Mouse (Mus musculus) heart, postnatal 0 days (tissue): Measurements from ENCODE around the gene Zfp777.

Experiments
- CTCF ChIP-seq: IDR thresholded peaks from 2 replicates; pipeline ENCODE4 v1.5.1; 2016; ENCODE audit warnings: antibody characterized with exemption, control low read depth, low read depth
- EP300 ChIP-seq: IDR thresholded peaks from 2 replicates; pipeline ENCODE4 v1.6.1; 2016; ENCODE audit warnings: antibody characterized with exemption, low read depth

DNA sequence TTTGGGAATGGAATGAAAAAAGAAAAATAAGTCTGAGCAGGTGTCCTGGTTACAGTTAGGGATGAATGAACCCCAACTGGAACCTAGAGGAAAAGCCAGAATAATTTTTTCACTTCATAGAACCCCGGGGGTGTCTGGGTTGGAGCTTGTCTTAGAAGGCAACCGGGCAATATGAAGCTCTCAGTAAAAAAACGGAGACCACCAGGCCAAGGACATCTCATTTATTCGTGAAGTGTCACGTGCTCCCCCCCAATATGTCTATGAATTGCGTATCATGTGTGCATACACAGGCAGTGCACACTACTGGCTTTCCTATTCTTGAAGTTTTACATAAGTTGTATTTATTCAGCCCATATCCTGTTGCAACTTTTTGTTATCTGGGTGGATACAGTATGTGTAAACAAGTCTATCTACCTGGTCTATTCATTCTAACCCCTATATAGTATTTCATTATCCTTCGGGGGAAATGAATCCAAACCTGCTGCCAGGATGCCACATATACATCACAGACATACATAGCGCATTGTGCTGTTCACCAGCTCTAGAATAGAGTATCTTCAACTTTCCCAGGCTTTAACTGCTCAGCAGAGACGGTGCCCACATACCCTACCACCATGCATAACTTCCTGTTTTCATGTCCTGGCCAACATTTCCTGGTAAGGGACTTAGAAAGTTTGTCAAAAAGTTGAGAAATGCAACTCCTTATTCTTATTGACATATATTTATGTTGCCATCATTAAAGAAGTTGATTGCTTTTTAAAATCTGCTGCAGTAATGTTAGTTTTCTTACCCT, 758 bp upstream of the Zfp777 start:
- no peak for TF ChIP-seq CTCF
- no peak for TF ChIP-seq EP300
